Mouse (Mus musculus) activated CD4-positive, CD25-positive, alpha-beta regulatory T cell (primary cell): ENCODE results near the gene Anapc13. TPM values are rescaled to one million over a fixed set of nuclear protein-coding genes. Genes with fewer than 3 reads are reported as not detected.

Experiments
- polyA plus RNA-seq, 2 experiments: library from polyadenylated mRNA; unstranded; fragments of 100-300 nt; shearing (Covaris generic); gene quantifications; one replicate each; pipeline ENCODE4 v1.2.1; 2017

Anapc13 gene
- 100 to 1,000 TPM; 101 to 105 TPM for polyA plus RNA-seq

DNA sequence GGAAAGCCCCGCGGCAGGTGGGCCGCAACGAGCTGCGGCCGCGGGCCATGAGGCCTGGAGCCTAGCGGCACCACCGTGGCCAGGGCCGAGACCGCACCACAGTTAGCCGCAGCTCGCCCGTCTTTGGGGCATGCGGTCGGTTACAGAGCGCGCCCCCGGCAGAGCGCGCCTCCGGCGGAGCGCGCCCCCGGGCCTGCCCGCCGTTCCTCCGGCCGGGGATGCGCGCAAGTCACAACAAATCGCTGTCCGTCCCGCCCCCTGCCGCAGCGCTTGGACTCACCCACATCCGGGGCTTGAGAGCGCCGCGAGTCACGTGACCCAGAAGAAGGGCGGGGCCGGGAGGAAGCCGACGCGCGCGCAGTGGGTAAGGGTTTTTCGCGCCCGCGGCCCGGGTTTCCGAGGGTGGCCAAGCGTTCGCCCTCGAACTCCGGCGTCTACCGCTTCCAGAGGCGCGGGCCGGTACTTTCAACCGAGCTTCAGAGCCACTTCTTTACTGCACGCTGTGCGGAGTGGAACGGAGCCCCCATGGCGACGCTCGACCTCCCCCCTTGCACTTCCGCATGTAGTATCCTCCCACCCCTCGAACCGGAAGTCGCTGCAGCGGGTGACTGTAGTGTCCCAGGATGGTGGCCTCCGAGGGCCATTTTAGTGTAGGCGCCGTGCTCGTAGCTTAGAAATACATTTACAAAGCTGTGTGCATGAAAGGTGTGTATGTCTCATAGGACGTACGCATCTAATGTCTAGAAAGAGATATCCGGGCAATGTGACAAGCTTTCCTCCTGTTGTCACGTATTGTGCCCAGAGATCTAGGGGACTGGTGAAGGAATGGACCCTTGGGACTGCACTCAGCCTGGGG is at the start of gene Anapc13, which contains the start of gene Cep63:
Gene Anapc13 (plus strand): TSS at position 314 of the 856 bp plus-strand sequence.
Gene Cep63 (minus strand): TSS at position 552 of the 856 bp plus-strand sequence.

Other genes with a start within 250 kb of the Anapc13 start
- gene Ky, start 120.5 kb upstream of the Anapc13 start, polyA plus RNA-seq: 1 to 10 TPM in 1 of 2 experiments, under 1 TPM in 1; 0.23 to 2.9 TPM
- gene Cep63, start 238 bp downstream of the Anapc13 start, polyA plus RNA-seq: 10 to 100 TPM; 56.9 to 70.0 TPM
- gene Amotl2, start 90.4 kb downstream of the Anapc13 start, polyA plus RNA-seq: under 1 TPM; 0.11 TPM
- gene Ryk, start 208.6 kb downstream of the Anapc13 start, polyA plus RNA-seq: 1 to 10 TPM; 6.4 to 9.3 TPM